ENCODE assay signal across 19 mouse cellular contexts in genomic region chr19:7467915-7468314, GRCm38 (mm10). TPM values are rescaled to one million over a fixed set of nuclear protein-coding genes. Genes with fewer than 3 reads are reported as not detected.
A peak's percentile ranks its signal among the peaks of the same experiment; 100 is the strongest.
DNase-seq lines count a peak whose midpoint lies in the region; ATAC-seq and TF ChIP-seq lines count a peak whose summit lies in the region.
"Had no signal": no experiment of that assay in that cellular context is flagged by ENCODE, and none has a peak within 500 bp of the region (broad histone marks: within the 10 kb centered on the region; RNA-seq: fewer than 3 reads in every experiment).

No protein-coding gene starts in this region.

- peak overlapping the region; percentile 9; the same call in 1 of the 2 replicates for H3K27ac ChIP-seq in kidney, adult 2 months (ENCODE audit: insufficient read depth, low read depth, low read length)
- H3K27ac ChIP-seq: hindbrain, embryonic 10.5 days; hindbrain, embryonic 13.5 days had no signal

- H3K36me3 ChIP-seq in kidney, adult 2 months (ENCODE audit: control insufficient read depth, insufficient read depth, low read length) = no peaks in the 10 kb centered on the region

- ATAC-seq in granulocyte monocyte progenitor cell, adult 5-6 weeks (replicated peaks; ENCODE audit: poor library complexity, severe bottlenecking) = peak; percentile 66
- 0 out of 2 replicates have a peak, but pooled peaks have one; percentile 39 for ATAC-seq in neutrophil, adult 5-6 weeks (ENCODE audit: extremely low read depth, insufficient number of reproducible peaks, low FRiP score, poor library complexity, severe bottlenecking)
- ATAC-seq: activated CD4-positive, CD25-positive, alpha-beta regulatory T cell, adult 4 months; CD4-positive, CD25-positive, alpha-beta regulatory T cell, adult 4 months; forebrain, embryonic 14.5 days; hindbrain, embryonic 16.5 days had no signal

- H3K4me3 ChIP-seq in kidney, adult 2 months (ENCODE audit: insufficient read depth, low read depth, low read length) = no peak overlapping the region
- H3K4me3 ChIP-seq: hindbrain, embryonic 10.5 days; hindbrain, embryonic 13.5 days had no signal

- DNase-seq in kidney, adult 2 months = no peak
- no peak for DNase-seq in kidney, postnatal 10 days
- peak; percentile 51 for DNase-seq in 416B (ENCODE audit: low read depth)
- no peak for DNase-seq in adrenal gland, postnatal 36 days
- DNase-seq in left cerebral cortex, postnatal 36 days (ENCODE audit: low spot score in 2 of 2) = no peak
- DNase-seq: adrenal gland, adult 8-10 months; adrenal gland, postnatal 25 days; cerebellum, adult 18-20 months; cerebellum, adult 9-10 months; cerebellum, postnatal 14 days; gastrocnemius, postnatal 25 days had no signal

- H3K27me3 ChIP-seq in kidney, adult 2 months (replicated peaks; ENCODE audit: control insufficient read depth, insufficient read depth, low read length) = 0 out of 2 replicates have a peak, but pooled peaks cover 1% of the 10 kb centered on the region
- H3K27me3 ChIP-seq: hindbrain, embryonic 13.5 days had no signal

- peaks cover 4% of the 10 kb centered on the region; the same call in 1 of the 2 replicates for H3K4me1 ChIP-seq in kidney, adult 2 months (ENCODE audit: control insufficient read depth, insufficient read depth, low read length)
- H3K4me1 ChIP-seq: hindbrain, embryonic 10.5 days; hindbrain, embryonic 13.5 days had no signal

- no peak for TF ChIP-seq POLR2A in kidney, adult 2 months (IDR thresholded peaks at IDR 0.05; ENCODE audit: low read depth, low read length)

- TF ChIP-seq CTCF in kidney, adult 2 months (conservative IDR thresholded peaks at IDR 0.05; ENCODE audit: insufficient read depth, insufficient read length, low read depth, low read length) = no peak

- intact Hi-C loops in left cerebral cortex, postnatal 36 days (cut with DNase I) = no loop called here

RNA-seq across cellular contexts. Expression of gene Rtn3, which starts 15.2 kb away (rescaled TPM):
- polyA plus RNA-seq in kidney, adult 2 months (2012; rRNA removed) = 186 and 190 TPM in 2 replicates
- total RNA-seq in granulocyte monocyte progenitor cell, adult 5-6 weeks (2014; fragmentation: Nextera tagmentation) = 166 and 193 TPM in 2 replicates
- 80.4 and 94.7 TPM in 2 replicates for total RNA-seq in granulocyte monocyte progenitor cell, adult 5-6 weeks (2017)
- total RNA-seq in neutrophil, adult 5-6 weeks (2017) = 69.4 and 71.8 TPM in 2 replicates
- total RNA-seq in adrenal gland, postnatal 36 days (2021) = 100 to 1,000 TPM; 138 to 141 TPM
- total RNA-seq in left cerebral cortex, postnatal 36 days (2021) = 100 to 1,000 TPM; 812 to 902 TPM

RNA-seq across cellular contexts. Expression of gene Atl3, which starts 25.9 kb away (rescaled TPM):
- 12.7 and 20.4 TPM in 2 replicates for polyA plus RNA-seq in kidney, adult 2 months (2012; rRNA removed)
- 47.9 and 50.2 TPM in 2 replicates for total RNA-seq in granulocyte monocyte progenitor cell, adult 5-6 weeks (2014; fragmentation: Nextera tagmentation)
- total RNA-seq in granulocyte monocyte progenitor cell, adult 5-6 weeks (2017) = 49.0 and 52.6 TPM in 2 replicates
- total RNA-seq in neutrophil, adult 5-6 weeks (2017) = 35.8 and 36.1 TPM in 2 replicates
- total RNA-seq in adrenal gland, postnatal 36 days (2021) = 100 to 1,000 TPM in 1 of 2 experiments, 10 to 100 TPM in 1; 98.3 to 159 TPM
- 10 to 100 TPM; 23.4 to 25.7 TPM for total RNA-seq in left cerebral cortex, postnatal 36 days (2021)

RNA-seq across cellular contexts. Expression of gene 2700081O15Rik, which starts 50.5 kb away (rescaled TPM):
- 9.4 and 12.0 TPM in 2 replicates for polyA plus RNA-seq in kidney, adult 2 months (2012; rRNA removed)
- 1.5 and 3.1 TPM in 2 replicates for total RNA-seq in granulocyte monocyte progenitor cell, adult 5-6 weeks (2014; fragmentation: Nextera tagmentation)
- 1.2 and 1.6 TPM in 2 replicates for total RNA-seq in granulocyte monocyte progenitor cell, adult 5-6 weeks (2017)
- 2.5 and 2.8 TPM in 2 replicates for total RNA-seq in neutrophil, adult 5-6 weeks (2017)
- 10 to 100 TPM; 22.0 to 23.7 TPM for total RNA-seq in adrenal gland, postnatal 36 days (2021)
- 10 to 100 TPM; 34.7 to 37.3 TPM for total RNA-seq in left cerebral cortex, postnatal 36 days (2021)

Comparison
In these comparisons a context has a peak if more than half of its experiments do, and no peak if none do; other contexts are left out.
1. RNA of gene Rtn3, which starts 15.2 kb away (total RNA-seq): 812 to 902 TPM in left cerebral cortex, postnatal 36 days; 80.4 to 193 TPM in granulocyte monocyte progenitor cell, adult 5-6 weeks, 138 to 141 TPM in adrenal gland, postnatal 36 days and 69.4 to 71.8 TPM in neutrophil, adult 5-6 weeks; every median in the first group is over 4 times any median in the second.